Mouse (Mus musculus): ENCODE data around the gene Grasp.

DNA sequence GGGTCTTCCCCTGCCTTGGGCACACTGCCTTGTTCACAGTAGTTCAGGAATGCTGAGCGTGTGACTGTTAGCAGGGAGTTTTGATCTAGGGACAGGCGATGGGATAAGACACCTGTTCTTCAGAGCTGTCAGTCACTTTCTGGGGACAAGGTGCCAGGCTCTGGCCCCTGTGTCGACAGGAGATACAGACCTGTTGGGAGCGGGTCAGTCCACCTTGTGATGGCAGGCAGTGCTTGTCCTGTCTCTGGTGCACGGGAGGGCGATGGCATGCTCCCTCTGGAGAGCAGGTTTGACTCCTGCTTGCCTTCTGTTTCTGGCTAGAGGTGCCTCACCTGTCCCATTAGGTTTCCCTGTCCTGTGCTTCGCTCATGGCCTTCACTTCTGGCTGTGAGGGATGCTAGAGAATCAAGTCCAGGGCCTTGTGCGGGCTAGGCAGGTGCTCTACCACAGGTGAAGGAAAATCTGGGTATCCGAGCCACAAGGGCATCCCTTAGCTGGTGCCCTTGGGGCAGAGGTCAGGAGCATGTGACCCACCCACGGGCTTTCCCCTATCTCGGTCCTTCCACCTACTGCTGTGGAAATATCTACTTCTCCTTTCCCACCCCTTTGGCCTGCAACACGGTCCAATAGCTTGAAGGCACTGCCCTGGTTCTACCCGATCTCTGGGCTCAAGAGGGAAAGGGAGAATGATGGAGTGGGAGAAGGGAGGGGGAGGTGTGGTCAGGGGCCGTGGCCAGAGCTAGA, 32.6 kb downstream of the Grasp start:
- TF ChIP-seq MYOG (IDR thresholded peaks at IDR 0.05; ENCODE audit: control insufficient read depth, extremely low read depth, insufficient read length) = no peak
- TF ChIP-seq CTCF (IDR thresholded peaks at IDR 0.05; ENCODE audit: control insufficient read depth, insufficient read depth, insufficient read length) = no peak
- no peak for TF ChIP-seq MAX (IDR thresholded peaks at IDR 0.05)
- no peak for TF ChIP-seq CEBPB (IDR thresholded peaks at IDR 0.05; ENCODE audit: low read depth)
